Mouse (Mus musculus) myocyte (in vitro differentiated cells): ENCODE measurements around the gene Esrrg.

Source experiments
- CEBPB ChIP-seq: IDR thresholded peaks from 2 replicates; pipeline ENCODE4 v1.6.1; 2011; ENCODE audit warnings: mild to moderate bottlenecking, moderate library complexity; ENCODE audit not compliant: poor library complexity, insufficient read depth, severe bottlenecking
- E2F4 ChIP-seq: IDR thresholded peaks from one replicate; pipeline ENCODE4 v1.6.1; 2011; ENCODE audit warnings: mild to moderate bottlenecking, control low read depth, moderate library complexity; ENCODE audit not compliant: insufficient read depth
- MAX ChIP-seq: IDR thresholded peaks from one replicate; pipeline ENCODE4 v1.6.1; 2011; ENCODE audit warnings: low read depth, mild to moderate bottlenecking, control low read depth
- MYOD1 ChIP-seq, 3 experiments: IDR thresholded peaks; one replicate each; pipeline ENCODE4 v1.6.1; 2011; ENCODE audit warnings: control low read depth in 2 of 3, low read depth in 2 of 3, mild to moderate bottlenecking in 2 of 3, moderate library complexity in 1 of 3; ENCODE audit not compliant: insufficient read length in 2 of 3, control insufficient read depth in 1 of 3
- MYOG ChIP-seq, 3 experiments: IDR thresholded peaks; one replicate each; pipeline ENCODE4 v1.6.1; 2011; ENCODE audit warnings: control low read depth in 2 of 3, low read depth in 2 of 3, mild to moderate bottlenecking in 2 of 3; ENCODE audit not compliant: insufficient read length in 2 of 3, control insufficient read depth in 1 of 3, insufficient read depth in 1 of 3
- POLR2A ChIP-seq: IDR thresholded peaks from one replicate; pipeline ENCODE4 v1.6.1; 2011; ENCODE audit warnings: low read depth, mild to moderate bottlenecking, control low read depth, moderate library complexity; ENCODE audit not compliant: insufficient read length
- POLR2AphosphoS2 ChIP-seq: IDR thresholded peaks from one replicate; pipeline ENCODE4 v1.6.1; 2011; ENCODE audit warnings: low read depth, control low read depth; ENCODE audit not compliant: insufficient read length
- REST ChIP-seq: IDR thresholded peaks from one replicate; pipeline ENCODE4 v1.6.1; 2011; ENCODE audit warnings: mild to moderate bottlenecking, control low read depth, moderate library complexity; ENCODE audit not compliant: insufficient read depth, insufficient read length
- SRF ChIP-seq: IDR thresholded peaks from one replicate; pipeline ENCODE4 v1.6.1; 2011; ENCODE audit warnings: low read depth; ENCODE audit not compliant: control insufficient read depth, insufficient read length
- TCF12 ChIP-seq: IDR thresholded peaks from one replicate; pipeline ENCODE4 v1.6.1; 2011; ENCODE audit warnings: mild to moderate bottlenecking, control low read depth; ENCODE audit not compliant: poor library complexity, insufficient read depth, severe bottlenecking
- USF1 ChIP-seq: IDR thresholded peaks from one replicate; pipeline ENCODE4 v1.6.1; 2011; ENCODE audit warnings: low read depth, mild to moderate bottlenecking, control low read depth, moderate library complexity

GRCm38 (mm10) chr1:187873770-187874169 is 265.2 kb downstream of the Esrrg start:
- TF ChIP-seq POLR2A (no peak), POLR2AphosphoS2 (no peak), TCF12 (no peak), MYOD1 (IDR thresholded peaks at IDR 0.05; ENCODE audit: control insufficient read depth in 1 of 3, insufficient read length in 2 of 3, low read depth in 2 of 3) (no peak), MAX (no peak), USF1 (no peak), CEBPB (no peak), MYOG (IDR thresholded peaks at IDR 0.05; ENCODE audit: control insufficient read depth in 1 of 3, insufficient read depth in 1 of 3, insufficient read length in 2 of 3, low read depth in 2 of 3) (no peak), E2F4 (no peak), REST (no peak), SRF (no peak)
